Mouse (Mus musculus): Measurements from ENCODE around the gene Zbtb45.

DNA sequence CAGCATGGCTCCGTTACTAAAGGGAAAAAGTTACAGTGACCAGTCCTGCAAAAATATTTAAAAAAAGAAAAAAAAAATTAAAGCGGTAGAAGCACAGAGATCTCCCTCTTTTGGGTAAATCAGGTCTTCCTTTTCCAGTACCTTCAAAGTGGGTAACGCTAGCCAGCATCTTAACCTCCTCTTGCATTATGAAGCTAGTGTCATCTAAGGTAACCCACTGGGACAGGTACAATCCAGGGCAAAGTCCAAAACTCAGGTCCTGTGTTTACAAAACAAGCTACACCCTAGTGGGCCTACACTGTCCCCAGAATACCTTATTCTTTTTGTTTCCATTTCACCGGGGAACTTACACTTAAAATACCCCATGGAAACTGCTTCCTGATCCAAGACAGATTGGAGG is 3.8 kb upstream of the Zbtb45 start:
- no peak for TF ChIP-seq POLR2A (IDR thresholded peaks at IDR 0.05; ENCODE audit: insufficient read depth, low read depth, low read length)
- TF ChIP-seq CTCF (IDR thresholded peaks at IDR 0.05): no peak
- no peak for TF ChIP-seq EP300 (IDR thresholded peaks at IDR 0.05; ENCODE audit: insufficient read depth, low read depth, low read length)
